Mouse (Mus musculus) gastrocnemius, postnatal 10 days (tissue): ENCODE measurements around the gene Rpl13a. TPM values are rescaled to one million over a fixed set of nuclear protein-coding genes. Genes with fewer than 3 reads are reported as not detected.
"Not testable (repeated sequence)": the region's sequence is repeated elsewhere in the genome, so short reads cannot be mapped to it uniquely, and the experiment has no call there.

Source experiments
- DNase-seq: peaks from one replicate; pipeline ENCODE4 v3.0.0; 2021; ENCODE audit warnings: mixed read lengths
- total RNA-seq, 2 experiments: library from RNA; stranded (reverse); gene quantifications; 2 replicates each; pipeline ENCODE4 v1.2.3; 2021

Gene Rpl13a
- total RNA-seq, 2 experiments from 2014 or later = 1,164 to 1,215 TPM

GRCm38 (mm10) chr7:45135993-45136567 is 7.5 kb upstream of the Rpl13a start, which contains the start of the genes Gm45713 and Flt3l:
Gene Gm45713 (minus strand): TSS chr7:45136231.
Gene Flt3l (minus strand): TSS chr7:45136432.
- peak; percentile 94 for DNase-seq

DNA sequence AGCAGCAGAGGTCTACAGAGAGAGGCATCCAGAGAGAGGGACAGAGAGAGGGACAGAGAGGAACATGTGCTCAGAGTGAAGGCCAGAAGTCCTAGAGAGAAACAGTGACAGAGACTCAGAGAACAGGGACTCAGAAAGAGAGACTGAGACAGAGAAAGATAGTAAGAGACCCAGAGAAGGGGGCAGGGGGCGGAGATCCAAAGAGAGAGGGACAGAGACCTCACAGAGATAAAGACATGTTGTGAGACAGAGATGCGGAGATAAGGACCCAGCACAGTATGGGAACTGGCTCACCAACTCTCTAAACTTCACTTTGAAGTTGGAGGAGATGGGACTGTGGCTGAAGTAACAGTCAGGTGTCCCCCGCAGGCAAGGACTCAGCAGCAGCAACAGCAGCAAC is 6.8 kb upstream of the Rpl13a start:
- no peak for DNase-seq

DNA sequence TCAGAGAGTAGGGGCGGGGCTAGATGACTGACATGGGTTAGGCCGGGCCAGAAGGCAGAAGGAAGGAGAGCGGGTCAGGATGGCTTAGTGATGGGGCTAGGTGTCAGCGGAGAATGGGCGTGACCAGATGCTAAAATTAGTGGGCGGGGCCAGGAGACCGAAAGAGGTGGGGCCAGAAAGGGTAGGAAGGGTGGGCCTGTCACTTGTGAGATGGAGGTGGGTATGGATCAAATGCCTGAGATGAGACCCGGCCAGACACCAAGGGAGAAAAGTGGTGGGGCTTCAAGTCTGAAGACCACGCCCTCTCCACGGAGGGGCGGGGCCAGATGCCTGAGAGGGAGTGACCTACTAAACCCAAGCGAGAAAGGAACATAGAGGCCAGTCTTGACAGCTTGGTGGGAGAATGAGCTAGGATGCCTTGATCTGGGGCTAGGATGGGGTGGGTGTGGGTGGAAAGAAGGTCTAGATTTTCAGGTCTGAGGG is 6.0 kb upstream of the Rpl13a start:
- DNase-seq = peak; percentile 50

DNA sequence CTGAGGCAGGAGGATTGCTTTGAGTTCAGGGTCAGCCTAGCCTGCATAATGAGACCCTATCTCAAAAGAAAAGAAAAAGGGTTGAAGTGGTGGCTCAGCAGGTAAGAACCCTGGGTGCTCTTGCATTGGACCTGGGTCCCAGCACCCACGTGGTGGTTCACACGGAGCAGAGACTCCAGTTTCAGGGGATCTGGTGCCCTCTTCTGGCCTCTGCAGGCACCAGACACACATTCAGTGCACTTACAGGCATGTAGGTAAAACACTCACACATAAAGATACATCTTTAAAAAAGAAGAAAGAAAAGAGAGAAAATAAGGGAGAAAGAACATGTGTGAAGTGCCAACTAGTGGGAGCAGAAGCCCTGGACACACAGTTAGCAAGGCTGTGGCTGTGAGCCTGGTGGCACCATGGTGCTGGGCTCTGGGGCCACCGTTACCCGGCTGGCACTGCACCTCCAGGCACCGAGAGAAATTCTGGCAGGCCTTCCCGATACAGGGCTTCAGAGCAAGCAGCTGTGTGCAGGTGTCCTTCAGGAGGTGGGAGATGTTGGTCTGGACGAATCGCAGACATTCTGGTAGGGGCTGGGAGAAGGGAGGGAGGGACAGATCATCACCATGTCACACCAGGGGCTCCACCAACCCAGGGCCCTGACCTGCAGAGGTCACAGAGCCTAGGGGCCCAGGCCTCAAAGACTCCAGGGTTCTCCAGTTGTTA is 5.0 kb upstream of the Rpl13a start:
- DNase-seq = no peak

DNA sequence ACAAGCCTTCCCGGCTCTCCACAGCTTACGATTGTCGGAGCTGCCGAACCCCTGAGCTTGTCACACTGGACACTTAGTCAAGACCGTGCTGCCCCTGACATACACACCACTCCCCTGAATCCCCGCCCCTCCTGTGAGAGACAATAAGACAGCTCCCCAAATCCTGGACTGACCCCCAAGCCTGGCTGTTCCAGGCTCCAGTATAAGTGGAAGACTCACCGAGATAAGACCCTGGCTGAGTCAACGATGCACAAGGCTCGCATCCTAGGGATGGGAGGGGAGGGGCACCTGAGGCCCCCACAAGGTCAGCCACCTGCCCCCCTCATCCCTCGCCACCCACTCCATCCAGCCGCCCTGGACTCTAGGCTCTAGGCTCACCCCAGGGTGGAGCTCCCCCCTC is 3.3 kb upstream of the Rpl13a start:
- no peak for DNase-seq

GRCm38 (mm10) chr7:45129776-45130512 is 1.4 kb upstream of the Rpl13a start:
- no peak for DNase-seq

DNA sequence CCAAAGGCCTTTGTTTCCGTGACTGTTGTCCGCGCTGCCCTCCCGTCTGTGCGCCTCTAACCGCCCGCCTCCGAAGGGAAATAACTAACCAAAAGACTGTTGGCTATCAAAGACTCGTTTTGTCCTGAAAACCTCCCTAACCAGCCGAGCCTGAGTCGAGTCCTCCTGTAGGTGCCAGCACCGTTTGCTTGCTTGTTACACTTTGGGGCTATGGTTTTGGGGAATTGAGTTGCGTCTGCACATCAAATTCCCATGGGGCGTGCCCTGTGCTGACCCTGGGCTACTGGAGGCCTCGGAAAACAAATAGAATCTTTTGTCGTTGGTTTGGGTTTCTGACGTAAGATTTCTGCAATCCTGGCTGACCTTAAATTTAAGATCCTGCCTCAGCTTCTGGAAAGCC is 757 bp upstream of the Rpl13a start:
- peak; percentile 52 for DNase-seq

DNA sequence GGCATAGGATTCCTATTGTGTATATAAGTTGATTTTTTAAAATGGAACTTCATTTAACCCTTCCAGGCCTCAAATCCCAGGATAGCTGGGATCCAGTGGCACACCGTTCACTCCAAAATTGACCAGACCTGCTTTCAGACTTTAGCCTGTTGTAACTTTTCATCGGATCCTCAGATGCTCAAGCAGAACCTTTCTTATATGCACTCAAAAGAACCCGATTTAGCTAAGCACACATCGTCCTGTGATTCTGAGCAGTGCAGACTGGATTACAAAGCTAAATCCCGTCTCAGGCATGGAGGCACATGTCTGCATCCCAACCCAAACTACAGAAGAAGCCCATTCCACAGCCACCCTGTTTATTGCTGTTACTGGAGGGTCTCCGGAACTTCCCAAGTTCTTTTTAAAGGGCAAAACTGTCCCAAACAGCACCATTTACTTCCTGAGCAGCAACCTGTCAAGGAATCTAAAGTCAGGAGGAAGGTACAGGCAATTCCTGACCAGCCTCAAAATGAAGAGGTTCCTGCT is 799 bp downstream of the Rpl13a start:
- DNase-seq = no peak

DNA sequence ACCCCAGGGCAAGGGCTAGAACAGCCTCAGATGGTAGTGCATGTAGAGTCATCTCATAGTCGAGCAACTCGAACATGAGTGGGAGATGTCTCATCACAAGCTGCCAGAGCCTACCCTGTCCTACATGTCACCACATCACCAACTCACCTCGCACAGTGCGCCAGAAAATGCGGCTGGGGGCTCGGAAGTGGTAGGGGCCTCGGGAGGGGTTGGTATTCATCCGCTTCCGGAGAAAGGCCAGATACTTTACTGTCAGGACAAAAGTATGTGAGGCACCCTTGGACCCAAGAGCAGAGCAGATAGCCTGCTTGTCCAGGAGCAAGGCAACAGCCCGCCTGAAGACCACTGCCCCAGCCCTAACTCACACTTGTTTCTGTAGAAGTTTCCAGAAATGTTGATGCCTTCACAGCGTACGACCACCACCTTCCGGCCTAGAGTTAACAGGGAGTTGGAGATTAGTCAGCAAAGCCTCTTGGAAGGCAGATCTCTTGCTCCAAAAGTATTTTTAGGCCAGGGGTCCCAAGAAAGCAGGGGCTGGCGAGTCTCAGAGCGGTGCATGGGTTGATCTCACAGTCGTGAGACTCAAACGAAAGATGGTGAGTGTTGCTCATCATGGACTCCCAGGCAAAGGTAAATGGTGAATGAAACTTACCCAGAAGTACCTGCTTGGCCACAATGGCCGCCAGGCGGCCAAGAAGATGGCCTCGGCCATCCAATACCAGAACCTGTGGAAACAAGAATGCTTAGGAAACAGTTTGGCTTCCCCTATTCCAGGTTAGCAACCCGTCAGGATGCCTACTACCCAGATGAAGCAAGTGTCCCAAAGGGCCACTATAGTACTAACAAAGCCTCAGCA is 1.5 kb downstream of the Rpl13a start:
- DNase-seq = no peak

DNA sequence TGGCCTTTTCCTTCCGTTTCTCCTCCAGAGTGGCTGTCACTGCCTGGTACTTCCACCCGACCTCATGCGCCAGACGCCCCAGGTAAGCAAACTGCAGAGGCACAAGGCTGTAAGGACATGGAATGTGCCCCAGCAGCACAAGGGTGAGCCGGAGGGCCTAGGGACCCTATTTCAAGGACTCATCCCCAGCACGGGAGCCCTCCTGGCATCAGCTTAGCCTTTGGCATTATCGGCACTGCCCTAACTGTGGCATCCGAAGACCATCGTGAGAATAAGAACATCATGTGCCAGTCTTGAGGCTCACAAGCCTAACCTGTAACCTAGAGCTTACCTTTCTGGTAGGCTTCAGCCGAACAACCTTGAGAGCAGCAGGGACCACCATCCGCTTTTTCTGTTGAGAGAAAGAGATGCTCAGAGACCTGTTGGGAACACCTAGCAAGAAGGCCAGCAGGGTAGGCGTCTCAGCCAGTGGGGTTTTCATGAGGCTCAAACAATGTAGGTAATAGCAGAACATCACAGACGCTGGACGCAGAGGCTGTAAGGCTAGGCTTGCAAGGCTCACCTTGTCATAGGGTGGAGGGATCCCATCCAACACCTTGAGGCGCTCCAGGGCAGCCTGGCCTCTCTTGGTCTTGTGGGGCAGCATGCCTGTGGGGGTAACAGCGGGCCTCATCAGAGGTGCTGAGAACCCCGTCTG is 2.3 kb downstream of the Rpl13a start:
- no peak for DNase-seq

- not testable (repeated sequence) for DNase-seq
Measured at GRCm38 (mm10) chr7:45125649-45126048, 2.9 kb downstream of the Rpl13a start.

- DNase-seq = no peak
Measured at GRCm38 (mm10) chr7:45125144-45125600, 3.4 kb downstream of the Rpl13a start.

DNA sequence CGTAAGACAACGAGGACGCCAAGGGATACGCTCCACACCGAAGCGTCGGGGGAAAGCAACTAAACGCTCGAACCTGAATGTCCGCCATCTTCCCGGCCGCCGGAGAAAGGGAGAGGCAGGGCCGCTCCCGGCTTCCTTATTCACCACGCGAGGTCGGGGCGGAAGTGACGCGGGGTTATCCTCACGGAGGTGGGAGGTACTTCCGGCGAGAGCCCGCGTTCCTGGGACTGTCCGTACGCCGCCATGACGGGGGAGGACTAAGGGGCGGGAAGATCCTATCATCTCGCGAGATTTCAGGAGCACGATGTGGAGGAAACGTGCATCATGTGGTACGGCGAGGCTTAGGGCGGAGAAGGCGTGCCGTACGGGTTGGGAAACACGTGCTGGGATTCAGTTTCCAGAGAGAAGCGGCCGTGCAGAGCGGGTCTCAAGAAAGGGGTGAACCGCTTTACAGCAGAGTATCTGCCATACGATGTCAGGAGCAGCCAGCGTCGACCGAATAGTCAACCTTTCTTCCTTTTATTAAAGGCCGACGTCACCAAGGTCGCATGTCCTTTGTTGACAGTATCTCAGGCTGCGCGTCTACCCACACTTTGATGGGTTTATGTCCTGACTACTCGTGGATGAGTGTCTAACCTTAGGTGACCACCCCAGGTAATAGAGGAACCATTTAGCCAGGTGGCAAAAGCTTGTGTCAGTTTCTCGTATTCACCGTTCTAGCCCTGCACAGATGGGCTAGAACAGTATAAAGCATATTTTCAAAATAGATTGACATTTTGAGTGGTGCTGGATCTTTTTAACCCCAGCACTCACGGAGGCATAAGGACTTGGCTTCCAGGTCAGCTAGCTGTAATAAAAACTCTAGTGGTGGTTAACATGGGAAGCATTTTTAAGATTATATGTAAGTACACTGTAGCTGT is 4.1 kb downstream of the Rpl13a start, which contains the start of gene Rps11:
TSS of gene Rps11 (minus strand) at position 216 of the 920 bp plus-strand sequence.
- DNase-seq = peak; percentile 97

DNA sequence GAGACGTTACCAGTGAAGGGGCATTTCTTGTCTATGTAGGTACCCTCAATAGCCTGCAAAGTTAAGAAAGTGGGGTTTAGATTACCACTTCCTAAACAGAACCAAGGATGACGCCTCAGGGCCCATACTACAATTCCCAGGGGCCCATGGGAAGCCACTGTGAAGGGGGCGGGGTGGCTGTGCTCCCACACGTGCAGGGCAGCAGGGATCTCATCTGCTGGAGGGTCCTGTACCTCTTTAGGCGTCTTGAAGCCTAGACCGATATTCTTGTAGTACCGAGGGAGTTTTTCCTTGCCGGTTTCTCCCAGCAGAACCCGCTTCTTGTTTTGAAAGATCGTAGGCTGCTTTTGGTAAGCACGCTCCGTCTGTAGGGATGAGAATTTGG is 5.4 kb downstream of the Rpl13a start:
- no peak for DNase-seq

GRCm38 (mm10) chr7:45122561-45123185 is 5.9 kb downstream of the Rpl13a start:
- no peak for DNase-seq

DNA sequence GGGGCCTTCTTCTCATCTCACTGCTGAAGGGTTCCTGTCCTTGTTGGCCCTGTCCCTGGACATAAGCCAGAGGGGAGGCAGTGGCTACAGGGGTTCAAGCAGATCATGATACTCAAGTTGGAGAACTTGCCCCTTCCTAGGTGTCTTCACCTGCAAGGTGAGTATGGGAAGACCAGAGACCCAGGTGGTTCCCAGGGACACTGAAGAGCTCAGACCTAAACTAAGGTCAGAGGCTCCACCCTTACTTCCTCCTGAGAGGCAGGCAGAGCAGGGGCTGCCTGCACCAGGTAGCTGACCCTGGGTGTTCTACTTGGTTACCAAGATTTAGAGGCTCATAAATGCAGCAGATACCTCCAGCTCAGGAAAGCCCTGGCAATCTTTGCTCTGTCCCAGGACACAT is 6.6 kb downstream of the Rpl13a start:
- DNase-seq = no peak

DNA sequence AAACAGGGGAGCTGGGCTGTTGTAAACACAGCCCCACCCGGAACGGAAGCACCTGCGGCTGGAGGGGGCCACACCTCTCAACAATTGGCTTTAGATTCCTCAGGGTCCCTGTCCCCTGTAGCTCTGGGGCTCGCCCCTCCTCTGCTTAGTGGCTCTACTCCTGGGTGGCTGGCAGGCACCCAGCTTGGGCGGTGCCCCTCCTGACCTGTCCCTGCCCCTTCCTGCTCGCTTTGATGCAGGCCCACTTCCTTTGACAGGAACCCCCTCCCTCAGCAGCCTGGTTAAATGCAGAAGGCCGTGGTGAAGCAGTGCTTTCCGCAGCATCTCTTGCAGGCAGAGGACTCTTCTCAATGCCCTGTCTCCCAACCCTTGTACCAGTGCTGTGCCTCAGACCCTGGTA is 7.2 kb downstream of the Rpl13a start:
- no peak for DNase-seq

- DNase-seq = no peak
Measured at GRCm38 (mm10) chr7:45119780-45120709, 8.5 kb downstream of the Rpl13a start.
